Mouse (Mus musculus) cerebellum, postnatal 36 days (tissue): ENCODE measurements around the gene Olfr155.
A peak's percentile ranks its signal among the peaks of the same experiment; 100 is the strongest.

Experiments used
- DNase-seq, 2 experiments: peaks; one replicate each; pipeline ENCODE4 v3.0.0; 2021 to 2022; ENCODE audit warnings: mixed read lengths in 2 of 2

Olfr155 gene

DNA sequence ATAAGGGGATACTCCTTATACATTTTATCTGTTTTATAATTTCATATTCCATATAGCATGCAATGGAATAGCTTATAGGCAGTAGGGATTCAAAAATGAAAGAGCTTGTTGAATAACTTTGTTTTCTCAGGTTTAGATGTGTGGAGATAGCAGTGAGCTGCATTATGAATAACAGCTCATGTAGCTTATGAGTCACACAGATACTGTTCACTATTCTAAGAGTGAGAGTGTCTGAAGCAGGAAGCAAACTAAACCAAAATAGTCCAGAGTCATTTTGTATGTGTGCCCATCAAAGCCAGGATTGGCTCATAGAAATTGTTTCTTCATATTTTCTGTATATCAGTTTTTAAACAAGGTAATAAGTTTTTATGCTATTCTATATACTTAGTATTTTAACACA is 45.8 kb downstream of the Olfr155 start:
- no peak for DNase-seq

DNA sequence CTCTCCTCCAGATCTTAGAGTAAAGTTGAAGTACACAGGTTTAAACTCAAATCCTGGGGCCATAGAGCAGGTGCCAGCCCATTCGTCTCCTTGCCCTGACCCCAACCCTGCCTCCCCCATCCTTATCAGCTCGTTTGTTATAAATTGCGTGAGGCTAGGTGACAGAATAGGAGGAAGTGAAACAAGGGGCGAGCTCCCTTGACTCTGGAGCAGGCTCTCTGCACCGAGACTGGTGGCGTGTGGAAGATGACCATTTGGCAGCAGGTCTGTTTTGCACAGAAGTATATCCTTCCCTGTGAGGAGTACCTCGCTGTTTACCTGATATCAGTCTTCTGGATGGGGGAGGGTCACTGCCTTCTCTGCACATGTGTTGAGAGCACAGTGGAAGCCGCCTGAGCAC is 47.8 kb downstream of the Olfr155 start:
- DNase-seq = no peak

DNA sequence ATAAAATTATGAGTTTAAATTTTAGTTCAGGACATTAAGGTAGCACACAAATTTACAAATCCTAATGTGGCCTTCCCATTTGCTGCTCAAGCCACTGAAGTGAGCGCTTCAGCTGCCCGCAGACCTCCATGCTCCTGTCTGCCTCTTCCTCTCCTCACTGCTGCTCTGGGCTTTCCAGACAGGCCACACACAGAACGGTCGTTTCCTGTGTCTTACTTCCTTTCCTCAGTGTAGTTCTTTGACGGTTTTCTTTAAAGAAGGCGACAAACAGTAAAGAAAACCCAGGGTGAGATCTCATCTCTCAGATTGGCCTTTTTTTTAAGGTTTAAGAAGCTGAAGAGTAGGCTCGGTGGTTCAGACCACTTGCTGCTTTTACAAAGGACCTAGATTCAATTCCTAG is 52.3 kb downstream of the Olfr155 start:
- DNase-seq = no peak

DNA sequence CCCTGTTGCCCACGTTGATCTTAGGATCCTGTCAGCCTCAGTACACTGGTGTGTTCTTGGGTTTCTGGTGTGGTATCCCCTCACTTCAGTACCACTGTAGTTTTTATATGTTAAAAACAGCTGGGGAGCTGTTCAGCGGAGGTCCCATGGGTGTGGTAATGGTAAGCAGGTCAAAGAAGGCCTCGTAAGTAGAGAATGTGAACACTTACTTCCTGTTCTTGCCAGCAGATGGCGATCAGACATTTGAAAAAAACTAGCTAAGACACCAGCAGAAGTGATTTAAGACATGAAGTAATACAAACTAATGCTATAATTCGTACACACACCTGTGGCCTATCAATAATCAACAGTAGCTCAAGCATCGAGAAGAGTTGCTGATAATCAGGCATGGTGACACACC is 55.1 kb downstream of the Olfr155 start:
- peak; percentile 14 to 45 for DNase-seq
